Mouse (Mus musculus) left cerebral cortex, postnatal 10 days (tissue): ENCODE results near the gene Dapk2. TPM values are rescaled to one million over a fixed set of nuclear protein-coding genes. Genes with fewer than 3 reads are reported as not detected.

Experiments
- total RNA-seq, 2 experiments: library from RNA; stranded (reverse); gene quantifications; 2 replicates each; pipeline ENCODE4 v1.2.3; 2021

Gene Dapk2
- total RNA-seq, 2 experiments from 2014 or later: 2.1 to 3.2 TPM

Other genes starting within 250 kb of the Dapk2 start
- 10 to 100 TPM; 34.8 to 37.6 TPM for gene Trip4, start 249.4 kb upstream of the Dapk2 start, total RNA-seq
- 10 to 100 TPM; 45.9 to 56.4 TPM for gene Csnk1g1, start 249.3 kb upstream of the Dapk2 start, total RNA-seq
- 100 to 1,000 TPM; 238 to 241 TPM for gene Ppib, start 98.0 kb upstream of the Dapk2 start, total RNA-seq
- 1 to 10 TPM; 4.6 to 4.9 TPM for gene Snx22, start 88.5 kb upstream of the Dapk2 start, total RNA-seq
- gene Snx1, start 31.6 kb upstream of the Dapk2 start, total RNA-seq: 10 to 100 TPM; 43.6 to 44.9 TPM
- 10 to 100 TPM; 25.9 to 26.0 TPM for gene Ciao2a, start 31.6 kb upstream of the Dapk2 start, total RNA-seq
- gene Herc1, start 192.2 kb downstream of the Dapk2 start, total RNA-seq: 100 to 1,000 TPM; 118 to 119 TPM